Mouse (Mus musculus) myocyte (in vitro differentiated cells): ENCODE measurements around the gene Ccl9.

Source experiments
- CEBPB ChIP-seq: IDR thresholded peaks from 2 replicates; pipeline ENCODE4 v1.6.1; 2011; ENCODE audit warnings: mild to moderate bottlenecking, moderate library complexity; ENCODE audit not compliant: poor library complexity, insufficient read depth, severe bottlenecking
- E2F4 ChIP-seq: IDR thresholded peaks from one replicate; pipeline ENCODE4 v1.6.1; 2011; ENCODE audit warnings: mild to moderate bottlenecking, control low read depth, moderate library complexity; ENCODE audit not compliant: insufficient read depth
- MAX ChIP-seq: IDR thresholded peaks from one replicate; pipeline ENCODE4 v1.6.1; 2011; ENCODE audit warnings: low read depth, mild to moderate bottlenecking, control low read depth
- MYOD1 ChIP-seq, 3 experiments: IDR thresholded peaks; one replicate each; pipeline ENCODE4 v1.6.1; 2011; ENCODE audit warnings: control low read depth in 2 of 3, low read depth in 2 of 3, mild to moderate bottlenecking in 2 of 3, moderate library complexity in 1 of 3; ENCODE audit not compliant: insufficient read length in 2 of 3, control insufficient read depth in 1 of 3
- MYOG ChIP-seq, 3 experiments: IDR thresholded peaks; one replicate each; pipeline ENCODE4 v1.6.1; 2011; ENCODE audit warnings: control low read depth in 2 of 3, low read depth in 2 of 3, mild to moderate bottlenecking in 2 of 3; ENCODE audit not compliant: insufficient read length in 2 of 3, control insufficient read depth in 1 of 3, insufficient read depth in 1 of 3
- POLR2A ChIP-seq: IDR thresholded peaks from one replicate; pipeline ENCODE4 v1.6.1; 2011; ENCODE audit warnings: low read depth, mild to moderate bottlenecking, control low read depth, moderate library complexity; ENCODE audit not compliant: insufficient read length
- POLR2AphosphoS2 ChIP-seq: IDR thresholded peaks from one replicate; pipeline ENCODE4 v1.6.1; 2011; ENCODE audit warnings: low read depth, control low read depth; ENCODE audit not compliant: insufficient read length
- REST ChIP-seq: IDR thresholded peaks from one replicate; pipeline ENCODE4 v1.6.1; 2011; ENCODE audit warnings: mild to moderate bottlenecking, control low read depth, moderate library complexity; ENCODE audit not compliant: insufficient read depth, insufficient read length
- SRF ChIP-seq: IDR thresholded peaks from one replicate; pipeline ENCODE4 v1.6.1; 2011; ENCODE audit warnings: low read depth; ENCODE audit not compliant: control insufficient read depth, insufficient read length
- TCF12 ChIP-seq: IDR thresholded peaks from one replicate; pipeline ENCODE4 v1.6.1; 2011; ENCODE audit warnings: mild to moderate bottlenecking, control low read depth; ENCODE audit not compliant: poor library complexity, insufficient read depth, severe bottlenecking
- TCF3 ChIP-seq: IDR thresholded peaks from one replicate; pipeline ENCODE4 v1.6.1; 2011; ENCODE audit warnings: low read depth, control low read depth; ENCODE audit not compliant: insufficient read length
- USF1 ChIP-seq: IDR thresholded peaks from one replicate; pipeline ENCODE4 v1.6.1; 2011; ENCODE audit warnings: low read depth, mild to moderate bottlenecking, control low read depth, moderate library complexity

- TF ChIP-seq POLR2A: no peak
- TF ChIP-seq POLR2AphosphoS2: no peak
- no peak for TF ChIP-seq TCF12
- TF ChIP-seq CEBPB: no peak
- no peak for TF ChIP-seq MYOD1 (IDR thresholded peaks at IDR 0.05; ENCODE audit: control insufficient read depth in 1 of 3, insufficient read length in 2 of 3, low read depth in 2 of 3)
- TF ChIP-seq MYOG (IDR thresholded peaks at IDR 0.05; ENCODE audit: control insufficient read depth in 1 of 3, insufficient read depth in 1 of 3, insufficient read length in 2 of 3, low read depth in 2 of 3): no peak
- no peak for TF ChIP-seq MAX
- TF ChIP-seq E2F4: no peak
- TF ChIP-seq USF1: no peak
- TF ChIP-seq TCF3: no peak
- TF ChIP-seq REST: no peak
- no peak for TF ChIP-seq SRF
Measured at GRCm38 (mm10) chr11:83623586-83623985, 45.1 kb upstream of the Ccl9 start.
